Mouse (Mus musculus) intestine, embryonic 16.5 days (tissue): ENCODE measurements at regions not wholly inside any gene's neighbourhood (a gene's known extent, or its start where the extent isn't known, plus 50 kb on each side); places are given as distances from the start of the nearest gene placed in this dataset.
A peak's percentile ranks its signal among the peaks of the same experiment; 100 is the strongest.

Experiments
- ATAC-seq: fragments of 200-750 bp; cut with Nextera tagmentation; 2 replicates; pipeline ENCODE4 v1.8.0; 2017; ENCODE audit warnings: moderate TSS enrichment, moderate library complexity
- H3K27ac ChIP-seq: fragments of 300-500 bp; sonication (generic); 2 replicates; pipeline ENCODE4 v1.5.1; 2014; ENCODE audit warnings: mild to moderate bottlenecking, low read length
- H3K27me3 ChIP-seq: fragments of 300-500 bp; sonication (generic); replicated peaks from 2 replicates; pipeline ENCODE4 v1.6.1; 2014; ENCODE audit warnings: low read length, control low read depth, mixed read lengths; ENCODE audit not compliant: control insufficient read depth, insufficient read depth
- H3K36me3 ChIP-seq: fragments of 300-500 bp; sonication (generic); 2 replicates; pipeline ENCODE4 v1.6.1; 2014; ENCODE audit warnings: low read length, control low read depth; ENCODE audit not compliant: control insufficient read depth, insufficient read depth
- H3K4me1 ChIP-seq: fragments of 300-500 bp; sonication (generic); 2 replicates; pipeline ENCODE4 v1.6.1; 2014; ENCODE audit warnings: low read length, control low read depth, mixed read lengths; ENCODE audit not compliant: control insufficient read depth, insufficient read depth
- H3K4me2 ChIP-seq: fragments of 300-500 bp; sonication (generic); 2 replicates; pipeline ENCODE4 v1.6.1; 2014; ENCODE audit warnings: low read depth, low read length, control low read depth
- H3K4me3 ChIP-seq: fragments of 300-500 bp; sonication (generic); 2 replicates; pipeline ENCODE4 v1.5.1; 2014; ENCODE audit warnings: mild to moderate bottlenecking, low read length
- H3K9ac ChIP-seq: fragments of 300-500 bp; sonication (generic); 2 replicates; pipeline ENCODE4 v1.6.1; 2014; ENCODE audit warnings: low read depth, low read length
- H3K9me3 ChIP-seq: fragments of 300-500 bp; sonication (generic); 2 replicates; pipeline ENCODE4 v1.6.1; 2016; ENCODE audit warnings: low read length, control low read depth; ENCODE audit not compliant: control insufficient read depth
- WGBS: fragments of 180-500 bp; shearing (Covaris S2); extraction: QIAGEN DNeasy Blood & Tissue Kit; methylation state at CpG from one replicate; pipeline ENCODE4 v1.1.7; 2014; 5-methylcytosine and 5-hydroxymethylcytosine counted together

DNA sequence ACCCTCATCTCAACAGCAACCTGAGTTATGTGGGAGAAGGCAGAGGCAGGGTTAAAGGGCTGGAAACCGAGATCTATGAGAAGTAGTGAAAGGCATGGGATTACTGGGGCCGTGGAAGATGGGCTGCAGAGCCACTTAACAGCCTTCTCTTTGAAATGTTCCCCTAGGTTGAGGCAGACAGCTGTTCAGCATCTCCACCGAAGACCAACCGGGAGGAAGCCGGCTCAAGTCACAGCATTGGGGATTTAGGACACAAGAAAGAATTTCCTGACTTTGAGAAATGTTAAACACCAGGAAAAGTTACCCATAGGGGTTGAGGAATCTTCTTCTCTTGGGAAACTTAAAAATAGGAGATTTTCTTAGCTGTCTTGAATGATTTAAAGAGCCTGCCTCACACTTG lies 283.4 kb upstream of the Pard3b start:
- H3K4me2 ChIP-seq: no peak overlapping the region
- ATAC-seq: peak; percentile 48; the same call in 1 of the 2 replicates
- no peaks in the 10 kb centered on the region for H3K9me3 ChIP-seq
- no peaks in the 10 kb centered on the region for H3K27me3 ChIP-seq
- 51% methylated on average over 5 of the region's 5 CpGs for WGBS
- H3K9ac ChIP-seq: no peak overlapping the region
- H3K4me3 ChIP-seq: no peak overlapping the region
- peaks cover 7% of the 10 kb centered on the region for H3K4me1 ChIP-seq
- peak overlapping the region; percentile 58 for H3K27ac ChIP-seq
- H3K36me3 ChIP-seq: no peaks in the 10 kb centered on the region

DNA sequence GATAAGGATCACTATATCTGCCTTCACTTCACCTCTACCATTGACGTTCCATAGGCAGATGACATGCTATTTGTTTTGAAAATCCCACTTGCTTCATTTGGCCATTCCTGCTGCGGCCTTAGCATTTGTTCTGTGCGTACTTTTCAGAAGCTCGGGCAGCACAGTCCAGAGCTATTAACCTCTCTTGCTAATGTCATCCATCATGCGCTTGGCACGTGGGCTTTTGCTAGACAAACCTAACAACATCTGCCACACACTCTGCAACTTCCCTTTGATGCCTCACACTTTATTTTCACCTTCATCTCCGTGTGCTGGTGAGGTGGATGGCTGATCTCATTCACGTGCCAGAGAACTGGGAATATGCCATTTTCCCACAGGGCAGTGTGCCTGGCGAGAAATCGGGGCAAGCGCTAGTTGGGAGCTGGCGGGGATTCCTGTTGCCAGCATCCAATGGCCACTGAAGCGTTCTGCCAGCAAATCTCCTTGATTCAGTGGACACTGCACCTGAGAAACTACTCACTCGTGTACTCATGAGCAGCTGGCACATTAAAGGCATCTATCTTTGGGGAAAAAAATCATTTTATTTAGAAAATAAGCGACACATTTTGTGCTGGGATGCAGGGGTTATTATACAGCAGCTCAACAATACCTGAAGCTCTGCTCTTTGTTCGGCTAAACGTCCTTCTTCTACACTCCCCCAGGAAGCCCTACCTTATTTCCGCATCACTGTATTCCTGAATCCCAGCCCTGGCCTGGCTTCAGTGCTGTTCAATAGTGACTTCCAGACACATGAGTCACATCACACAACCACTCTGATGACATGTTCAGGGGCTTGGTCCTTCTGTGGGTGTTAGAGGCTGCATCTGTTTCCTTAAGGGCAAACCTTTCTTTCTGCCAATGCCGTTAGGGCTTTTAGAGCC lies 279.4 kb upstream of the Pard3b start:
- H3K27ac ChIP-seq: no peak overlapping the region
- 65% methylated on average over 19 of the region's 19 CpGs for WGBS
- H3K27me3 ChIP-seq: no peaks in the 10 kb centered on the region
- H3K4me3 ChIP-seq: no peak overlapping the region
- peaks cover 7% of the 10 kb centered on the region for H3K4me1 ChIP-seq
- no peak for ATAC-seq
- H3K9me3 ChIP-seq: no peaks in the 10 kb centered on the region
- H3K4me2 ChIP-seq: no peak overlapping the region
- no peaks in the 10 kb centered on the region for H3K36me3 ChIP-seq
- H3K9ac ChIP-seq: no peak overlapping the region

DNA sequence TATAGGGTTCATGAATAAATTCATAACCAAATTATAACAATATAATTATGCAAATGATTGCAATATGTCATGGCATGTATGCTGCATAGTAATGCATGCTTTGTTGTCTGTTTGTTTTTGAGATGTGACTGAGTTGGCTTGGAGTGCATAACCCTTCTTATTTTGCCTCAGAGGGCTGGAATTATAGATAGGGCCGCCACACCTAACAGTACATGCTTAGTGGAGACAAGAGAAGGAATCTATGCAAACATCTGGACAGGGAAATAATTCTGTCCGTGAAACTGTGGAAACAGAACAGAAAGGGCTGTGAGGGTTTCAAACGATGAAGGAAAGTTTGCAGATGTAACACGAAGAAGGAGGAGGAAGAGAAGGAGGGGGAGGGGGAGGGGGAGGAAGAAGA lies 266.0 kb upstream of the Pard3b start:
- ATAC-seq: no peak
- H3K27ac ChIP-seq: no peak overlapping the region
- 55% methylated on average over 4 of the region's 4 CpGs for WGBS
- H3K9me3 ChIP-seq: no peaks in the 10 kb centered on the region; the same call in 1 of the 2 replicates
- H3K4me2 ChIP-seq: no peak overlapping the region
- H3K4me3 ChIP-seq: no peak overlapping the region
- H3K4me1 ChIP-seq: peaks cover 8% of the 10 kb centered on the region
- no peak overlapping the region for H3K9ac ChIP-seq
- H3K27me3 ChIP-seq: no peaks in the 10 kb centered on the region
- H3K36me3 ChIP-seq: no peaks in the 10 kb centered on the region

- H3K27me3 ChIP-seq: no peaks in the 10 kb centered on the region
- no peaks in the 10 kb centered on the region; the same call in 1 of the 2 replicates for H3K9me3 ChIP-seq
- no peak overlapping the region for H3K4me2 ChIP-seq
- H3K36me3 ChIP-seq: no peaks in the 10 kb centered on the region
- no peak overlapping the region; the same call in 1 of the 2 replicates for H3K27ac ChIP-seq
- H3K4me3 ChIP-seq: no peak overlapping the region
- WGBS: 53% methylated on average over 17 of the region's 17 CpGs
- no peak overlapping the region for H3K9ac ChIP-seq
- peak; percentile 68 for ATAC-seq
- H3K4me1 ChIP-seq: peaks cover 16% of the 10 kb centered on the region
Measured at GRCm38 (mm10) chr1:61373661-61374491, 264.7 kb upstream of the Pard3b start.

GRCm38 (mm10) chr1:61376417-61376816 lies 262.2 kb upstream of the Pard3b start:
- Histone ChIP-seq H3K4me3 (no peak overlapping the region), H3K9me3 (no peaks in the 10 kb centered on the region), H3K4me1 (peaks cover 16% of the 10 kb centered on the region), H3K27me3 (no peaks in the 10 kb centered on the region), H3K4me2 (no peak overlapping the region), H3K36me3 (no peaks in the 10 kb centered on the region), H3K27ac (no peak overlapping the region; the same call in 1 of the 2 replicates), H3K9ac (no peak overlapping the region)
- WGBS: 46% methylated on average over 4 of the region's 4 CpGs
- ATAC-seq: no peak

DNA sequence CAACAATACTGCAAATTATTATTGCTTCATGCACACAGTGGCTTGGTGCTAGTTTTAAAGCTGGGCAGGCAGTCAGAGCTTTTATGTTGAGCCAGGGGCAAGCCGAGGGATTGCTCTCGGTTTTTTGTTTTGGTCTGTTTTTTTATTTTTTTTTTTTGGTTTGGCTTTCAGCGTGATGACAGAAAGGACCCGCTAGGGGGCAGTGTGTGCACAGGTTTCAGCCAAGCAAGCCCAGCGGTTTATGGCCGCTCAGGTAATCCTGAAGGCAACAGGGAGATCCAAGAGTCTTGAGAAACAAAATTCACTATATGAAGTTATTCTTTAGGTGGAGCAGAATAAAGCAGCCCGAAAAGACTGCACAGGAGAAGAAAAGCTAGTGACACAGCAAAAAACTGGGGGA lies 261.6 kb upstream of the Pard3b start:
- H3K36me3 ChIP-seq: no peaks in the 10 kb centered on the region
- H3K9ac ChIP-seq: no peak overlapping the region
- no peak for ATAC-seq
- peak overlapping the region; percentile 32 for H3K4me2 ChIP-seq
- H3K27me3 ChIP-seq: no peaks in the 10 kb centered on the region
- peaks cover 16% of the 10 kb centered on the region for H3K4me1 ChIP-seq
- H3K4me3 ChIP-seq: no peak overlapping the region
- H3K27ac ChIP-seq: no peak overlapping the region
- H3K9me3 ChIP-seq: no peaks in the 10 kb centered on the region
- 1% methylated on average over 7 of the region's 7 CpGs for WGBS

GRCm38 (mm10) chr1:61378240-61378639 lies 260.4 kb upstream of the Pard3b start:
- no peaks in the 10 kb centered on the region for H3K27me3 ChIP-seq
- H3K4me2 ChIP-seq: peak overlapping the region; percentile 24
- 39% methylated on average over 8 of the region's 8 CpGs for WGBS
- no peak overlapping the region; the same call in 1 of the 2 replicates for H3K27ac ChIP-seq
- H3K4me1 ChIP-seq: peaks cover 16% of the 10 kb centered on the region
- peak; percentile 67 for ATAC-seq
- H3K36me3 ChIP-seq: no peaks in the 10 kb centered on the region
- no peak overlapping the region for H3K4me3 ChIP-seq
- no peak overlapping the region for H3K9ac ChIP-seq
- H3K9me3 ChIP-seq: no peaks in the 10 kb centered on the region

- 83% methylated on average over 21 of the region's 21 CpGs for WGBS
- no peak overlapping the region for H3K4me3 ChIP-seq
- no peak for ATAC-seq
- H3K9ac ChIP-seq: no peak overlapping the region
- H3K27me3 ChIP-seq: no peaks in the 10 kb centered on the region
- H3K4me1 ChIP-seq: peaks cover 13% of the 10 kb centered on the region
- H3K9me3 ChIP-seq: no peaks in the 10 kb centered on the region
- no peak overlapping the region for H3K4me2 ChIP-seq
- no peak overlapping the region for H3K27ac ChIP-seq
- H3K36me3 ChIP-seq: no peaks in the 10 kb centered on the region
Measured at GRCm38 (mm10) chr1:61379771-61380517, 258.7 kb upstream of the Pard3b start.

DNA sequence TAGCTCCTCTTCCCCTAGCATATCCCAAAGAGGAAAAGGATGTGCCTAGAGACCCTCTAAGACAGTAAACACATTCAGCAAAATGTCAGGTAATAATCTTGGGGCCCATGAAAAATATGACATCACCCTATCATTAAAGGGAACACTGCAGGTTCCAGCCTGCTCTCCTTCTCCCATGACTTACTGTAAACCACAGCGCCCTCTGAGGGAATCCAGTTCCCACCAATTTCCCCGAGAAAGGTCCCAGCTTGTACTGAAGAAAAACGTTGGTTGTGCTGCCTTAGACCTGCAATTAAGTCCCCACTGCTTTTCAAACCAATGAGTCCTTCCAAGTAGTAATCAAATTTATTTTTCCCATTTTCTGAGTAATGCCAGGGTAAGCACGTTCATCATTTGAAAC lies 251.0 kb upstream of the Pard3b start:
- H3K36me3 ChIP-seq: no peaks in the 10 kb centered on the region
- no peaks in the 10 kb centered on the region for H3K9me3 ChIP-seq
- no peak overlapping the region for H3K4me3 ChIP-seq
- ATAC-seq: no peak
- 29% methylated on average over 4 of the region's 4 CpGs for WGBS
- H3K4me2 ChIP-seq: no peak overlapping the region
- H3K27me3 ChIP-seq: no peaks in the 10 kb centered on the region
- H3K9ac ChIP-seq: no peak overlapping the region
- no peak overlapping the region for H3K27ac ChIP-seq
- H3K4me1 ChIP-seq: no peaks in the 10 kb centered on the region
